Mouse (Mus musculus): ENCODE measurements around the gene Dab2ip. TPM values are rescaled to one million over a fixed set of nuclear protein-coding genes. Genes with fewer than 3 reads are reported as not detected.

Dab2ip gene
- total and polyA plus RNA-seq, 3 experiments, result 4.0 to 9.9 TPM; not detected in 1

GRCm38 (mm10) chr2:35526612-35527242, 31.3 kb upstream of the Dab2ip start (continued):
- TF ChIP-seq SMC3 (IDR thresholded peaks at IDR 0.05; ENCODE audit: low read depth, low read length), result no peak
- no peak for TF ChIP-seq HCFC1 (IDR thresholded peaks at IDR 0.05; ENCODE audit: low read depth, low read length)

- Histone ChIP-seq H3K27me3 (ENCODE audit: control insufficient read depth in 1 of 2, insufficient read depth in 2 of 2, low read length in 2 of 2) (no peaks in the 10 kb centered on the region), H3K4me1 (ENCODE audit: control insufficient read depth in 1 of 2, insufficient read depth in 2 of 2, low read length in 2 of 2) (peaks cover 0 to 10% of the 10 kb centered on the region in 2 experiments; a peak in 3 of 4 replicates), H3K79me2 (ENCODE audit: control insufficient read depth, insufficient read depth, low read length, poor library complexity) (no peaks in the 10 kb centered on the region; the same call in 1 of the 2 replicates), H3K4me3 (ENCODE audit: control insufficient read depth in 1 of 2, insufficient read depth in 1 of 2, low read depth in 2 of 2, low read length in 2 of 2) (no peak overlapping the region), H3K27ac (ENCODE audit: control insufficient read depth, low read depth, low read length) (no peak overlapping the region), H3K36me3 (ENCODE audit: control insufficient read depth in 1 of 2, insufficient read depth in 2 of 2, low read length in 2 of 2) (peaks cover 0 to 9% of the 10 kb centered on the region in 2 experiments; a peak in 2 of 4 replicates), H3K9me3 (replicated peaks; ENCODE audit: insufficient read depth, low read length) (no peaks in the 10 kb centered on the region), H3K9ac (ENCODE audit: control insufficient read depth, low read depth, low read length, poor library complexity, severe bottlenecking) (no peak overlapping the region)
- DNase-seq (ENCODE audit: low read depth, low spot score), result peak; percentile 55
- peak; percentile 30 to 64; a peak in 2 of 4 replicates for TF ChIP-seq EP300 (IDR thresholded peaks at IDR 0.05; ENCODE audit: low read depth in 1 of 2, low read length in 2 of 2)
- TF ChIP-seq TCF12 (IDR thresholded peaks at IDR 0.05; ENCODE audit: low read depth, low read length), result peak; percentile 74
- no peak for TF ChIP-seq UBTF (IDR thresholded peaks at IDR 0.05; ENCODE audit: borderline replicate concordance, insufficient read depth, low read depth, low read length)
- peak; percentile 90 for TF ChIP-seq RCOR1 (IDR thresholded peaks at IDR 0.05; ENCODE audit: low read depth, low read length)
- no peak for TF ChIP-seq CHD2 (IDR thresholded peaks at IDR 0.05; ENCODE audit: low read length)
- 0 out of 2 replicates have a peak, but pooled peaks have one; percentile 53 for TF ChIP-seq GATA1 (IDR thresholded peaks at IDR 0.05; ENCODE audit: low read depth, low read length)
- peak; percentile 84 for TF ChIP-seq TAL1 (IDR thresholded peaks at IDR 0.05; ENCODE audit: low read length)
Measured at GRCm38 (mm10) chr2:35529086-35529485, 29.0 kb upstream of the Dab2ip start.

GRCm38 (mm10) chr2:35529856-35530255, 28.2 kb upstream of the Dab2ip start:
- Histone ChIP-seq H3K4me3 (ENCODE audit: control insufficient read depth in 1 of 2, insufficient read depth in 1 of 2, low read depth in 2 of 2, low read length in 2 of 2) (no peak overlapping the region), H3K4me1 (ENCODE audit: control insufficient read depth in 1 of 2, insufficient read depth in 2 of 2, low read length in 2 of 2) (peaks cover 0 to 10% of the 10 kb centered on the region in 2 experiments; a peak in 3 of 4 replicates), H3K27me3 (ENCODE audit: control insufficient read depth in 1 of 2, insufficient read depth in 2 of 2, low read length in 2 of 2) (no peaks in the 10 kb centered on the region), H3K79me2 (ENCODE audit: control insufficient read depth, insufficient read depth, low read length, poor library complexity) (no peaks in the 10 kb centered on the region; the same call in 1 of the 2 replicates), H3K9me3 (replicated peaks; ENCODE audit: insufficient read depth, low read length) (no peaks in the 10 kb centered on the region), H3K9ac (ENCODE audit: control insufficient read depth, low read depth, low read length, poor library complexity, severe bottlenecking) (no peak overlapping the region), H3K36me3 (ENCODE audit: control insufficient read depth in 1 of 2, insufficient read depth in 2 of 2, low read length in 2 of 2) (peaks cover 0 to 9% of the 10 kb centered on the region in 2 experiments; a peak in 2 of 4 replicates), H3K27ac (ENCODE audit: control insufficient read depth, low read depth, low read length) (no peak overlapping the region)
- TF ChIP-seq GATA1 (IDR thresholded peaks at IDR 0.05; ENCODE audit: low read depth, low read length) (no peak), JUND (IDR thresholded peaks at IDR 0.05; ENCODE audit: low read depth, low read length) (no peak), MEF2A (IDR thresholded peaks at IDR 0.05; ENCODE audit: extremely low read depth, insufficient replicate concordance, low read depth, low read length, poor library complexity, severe bottlenecking) (no peak), POLR2AphosphoS5 (IDR thresholded peaks at IDR 0.05; ENCODE audit: borderline replicate concordance, low read depth, low read length) (no peak), CTCF (IDR thresholded peaks at IDR 0.05 in 2 of 3, conservative IDR thresholded peaks at IDR 0.05 in 1 of 3; ENCODE audit: control insufficient read depth in 1 of 3, insufficient read depth in 1 of 3, low read depth in 2 of 3, low read length in 3 of 3, poor library complexity in 1 of 3, severe bottlenecking in 1 of 3) (no peak), MXI1 (IDR thresholded peaks at IDR 0.05; ENCODE audit: low read depth, low read length) (no peak), CHD1 (IDR thresholded peaks at IDR 0.05; ENCODE audit: low read depth, low read length) (no peak), ZNF384 (IDR thresholded peaks at IDR 0.05; ENCODE audit: low read depth, low read length) (no peak), RCOR1 (IDR thresholded peaks at IDR 0.05; ENCODE audit: low read depth, low read length) (no peak), CHD2 (IDR thresholded peaks at IDR 0.05; ENCODE audit: low read length) (no peak), USF1 (IDR thresholded peaks at IDR 0.05; ENCODE audit: low read depth, low read length) (no peak)
- DNase-seq (ENCODE audit: low read depth, low spot score), result no peak
